Mouse (Mus musculus) E14TG2a.4 (cell line): Measurements from ENCODE around the gene Gng13.

Source experiments
- H3K27me3 ChIP-seq: 2 replicates; pipeline ENCODE4 v1.6.1; 2014; ENCODE audit warnings: low read length, control low read depth; ENCODE audit not compliant: insufficient read depth
- H3K36me3 ChIP-seq: 2 replicates; pipeline ENCODE4 v1.6.1; 2014; ENCODE audit warnings: low read length, control low read depth; ENCODE audit not compliant: insufficient read depth
- H3K4me1 ChIP-seq: replicated peaks from 2 replicates; pipeline ENCODE4 v1.6.1; 2014; ENCODE audit warnings: low read depth, low read length, control low read depth
- H3K4me3 ChIP-seq: replicated peaks from 2 replicates; pipeline ENCODE4 v1.5.1; 2014; ENCODE audit warnings: mild to moderate bottlenecking, low read length
- H3K9me3 ChIP-seq: 2 replicates; pipeline ENCODE4 v1.6.1; 2014; ENCODE audit warnings: low read length, control low read depth
- CTCF ChIP-seq: conservative IDR thresholded peaks from 2 replicates; pipeline ENCODE4 v1.5.1; 2014; ENCODE audit warnings: low read length
- NANOG ChIP-seq: IDR thresholded peaks from 2 replicates; pipeline ENCODE4 v1.6.1; 2014; ENCODE audit warnings: borderline replicate concordance, low read length, mixed read lengths
- POU5F1 ChIP-seq: IDR thresholded peaks from 2 replicates; pipeline ENCODE4 v1.6.1; 2014; ENCODE audit warnings: low read length, borderline replicate concordance

Gng13 gene

GRCm38 (mm10) chr17:25743831-25744230 lies 26.9 kb downstream of the Gng13 start:
- Histone ChIP-seq H3K36me3 (no peaks in the 10 kb centered on the region), H3K27me3 (peaks cover 16% of the 10 kb centered on the region; the same call in 1 of the 2 replicates)

GRCm38 (mm10) chr17:25744311-25744710 lies 27.3 kb downstream of the Gng13 start:
- no peaks in the 10 kb centered on the region for H3K9me3 ChIP-seq
- H3K27me3 ChIP-seq: peaks cover 16% of the 10 kb centered on the region; the same call in 1 of the 2 replicates
- no peaks in the 10 kb centered on the region for H3K36me3 ChIP-seq
- TF ChIP-seq NANOG (no peak), POU5F1 (no peak), CTCF (no peak)
- peak overlapping the region; percentile 29; the same call in 1 of the 2 replicates for H3K4me3 ChIP-seq
- H3K4me1 ChIP-seq: peaks cover 24% of the 10 kb centered on the region

More at GRCm38 (mm10) chr17:25743831-25744230, 26.9 kb downstream of the Gng13 start:
- no peaks in the 10 kb centered on the region for H3K9me3 ChIP-seq
- no peak overlapping the region for H3K4me3 ChIP-seq
- peaks cover 24% of the 10 kb centered on the region for H3K4me1 ChIP-seq
- TF ChIP-seq POU5F1: no peak
- TF ChIP-seq NANOG: no peak
- no peak for TF ChIP-seq CTCF

GRCm38 (mm10) chr17:25748238-25748637 lies 31.3 kb downstream of the Gng13 start:
- Histone ChIP-seq H3K9me3 (no peaks in the 10 kb centered on the region), H3K4me3 (no peak overlapping the region), H3K4me1 (peaks cover 29% of the 10 kb centered on the region), H3K36me3 (no peaks in the 10 kb centered on the region), H3K27me3 (peaks cover 14% of the 10 kb centered on the region; the same call in 1 of the 2 replicates)
- no peak for TF ChIP-seq POU5F1
- TF ChIP-seq NANOG: no peak
- no peak for TF ChIP-seq CTCF

GRCm38 (mm10) chr17:25749314-25749713 lies 32.3 kb downstream of the Gng13 start:
- H3K36me3 ChIP-seq: no peaks in the 10 kb centered on the region
- peaks cover 39% of the 10 kb centered on the region for H3K4me1 ChIP-seq
- TF ChIP-seq NANOG (no peak), POU5F1 (no peak), CTCF (no peak)

DNA sequence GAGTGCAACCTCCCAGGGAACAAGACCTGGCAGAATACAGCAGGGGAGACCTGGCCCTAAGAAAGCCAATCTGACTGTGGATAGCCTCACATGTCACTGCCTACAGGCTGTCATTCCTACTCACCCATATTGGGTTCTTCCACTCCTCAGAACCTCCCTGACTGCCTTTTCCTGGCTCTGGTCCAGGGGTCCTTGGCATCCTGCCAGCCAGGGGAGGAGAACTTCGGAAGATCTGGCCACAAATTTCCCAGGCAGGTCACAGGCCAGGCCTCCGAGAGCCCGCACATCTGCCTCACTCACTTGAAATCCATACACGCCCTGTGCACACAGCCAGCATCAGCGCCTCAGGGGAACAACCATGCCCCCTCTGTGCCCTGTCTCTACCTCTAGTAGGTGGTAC lies 34.5 kb downstream of the Gng13 start:
- TF ChIP-seq POU5F1 (no peak), NANOG (no peak), CTCF (no peak)
- H3K4me3 ChIP-seq: no peak overlapping the region
- H3K9me3 ChIP-seq: no peaks in the 10 kb centered on the region
- peaks cover 53% of the 10 kb centered on the region for H3K4me1 ChIP-seq
- H3K27me3 ChIP-seq: 0 out of 2 replicates have a peak, but pooled peaks cover 4% of the 10 kb centered on the region
- H3K36me3 ChIP-seq: no peaks in the 10 kb centered on the region

More at GRCm38 (mm10) chr17:25749314-25749713, 32.3 kb downstream of the Gng13 start:
- Histone ChIP-seq H3K9me3 (no peaks in the 10 kb centered on the region), H3K4me3 (no peak overlapping the region), H3K27me3 (0 out of 2 replicates have a peak, but pooled peaks cover 8% of the 10 kb centered on the region)

- H3K27me3 ChIP-seq: 0 out of 2 replicates have a peak, but pooled peaks cover 4% of the 10 kb centered on the region
- peaks cover 81% of the 10 kb centered on the region for H3K4me1 ChIP-seq
- H3K4me3 ChIP-seq: peak within 1 kb of the TSS; percentile 17; the same call in 1 of the 2 replicates
- H3K36me3 ChIP-seq: no peaks in the 10 kb centered on the region
- TF ChIP-seq NANOG (no peak), CTCF (no peak), POU5F1 (no peak)
- H3K9me3 ChIP-seq: no peaks in the 10 kb centered on the region
These were observed 37.3 kb downstream of the Gng13 start, which contains the start of gene Msln for GRCm38 (mm10) chr17:25754241-25754640. Msln (minus strand) TSS chr17:25754378.

DNA sequence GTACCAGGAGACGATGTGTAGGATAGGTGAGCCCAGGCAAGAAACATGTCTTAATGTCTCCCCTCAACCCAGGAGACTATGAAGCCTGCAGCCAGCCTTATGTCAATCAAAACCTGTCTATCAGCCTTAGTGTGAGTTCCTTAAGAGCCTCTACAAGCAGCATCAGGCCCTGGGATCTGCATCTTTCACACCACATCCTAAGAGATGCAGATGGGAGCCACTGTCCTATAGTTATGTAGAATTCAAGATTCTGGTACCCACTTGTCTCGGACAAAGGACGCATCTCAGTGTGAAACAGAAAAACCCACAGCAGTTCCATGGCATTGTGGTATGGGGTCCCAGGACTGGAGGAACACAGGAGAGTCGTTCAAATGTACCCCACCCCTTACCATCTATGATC lies 38.1 kb downstream of the Gng13 start:
- TF ChIP-seq POU5F1: no peak
- no peak for TF ChIP-seq NANOG
- no peak for TF ChIP-seq CTCF
- H3K4me1 ChIP-seq: peaks cover 85% of the 10 kb centered on the region
- H3K9me3 ChIP-seq: no peaks in the 10 kb centered on the region
- no peak overlapping the region; the same call in 1 of the 2 replicates for H3K4me3 ChIP-seq
- 0 out of 2 replicates have a peak, but pooled peaks cover 4% of the 10 kb centered on the region for H3K27me3 ChIP-seq
- no peaks in the 10 kb centered on the region for H3K36me3 ChIP-seq

DNA sequence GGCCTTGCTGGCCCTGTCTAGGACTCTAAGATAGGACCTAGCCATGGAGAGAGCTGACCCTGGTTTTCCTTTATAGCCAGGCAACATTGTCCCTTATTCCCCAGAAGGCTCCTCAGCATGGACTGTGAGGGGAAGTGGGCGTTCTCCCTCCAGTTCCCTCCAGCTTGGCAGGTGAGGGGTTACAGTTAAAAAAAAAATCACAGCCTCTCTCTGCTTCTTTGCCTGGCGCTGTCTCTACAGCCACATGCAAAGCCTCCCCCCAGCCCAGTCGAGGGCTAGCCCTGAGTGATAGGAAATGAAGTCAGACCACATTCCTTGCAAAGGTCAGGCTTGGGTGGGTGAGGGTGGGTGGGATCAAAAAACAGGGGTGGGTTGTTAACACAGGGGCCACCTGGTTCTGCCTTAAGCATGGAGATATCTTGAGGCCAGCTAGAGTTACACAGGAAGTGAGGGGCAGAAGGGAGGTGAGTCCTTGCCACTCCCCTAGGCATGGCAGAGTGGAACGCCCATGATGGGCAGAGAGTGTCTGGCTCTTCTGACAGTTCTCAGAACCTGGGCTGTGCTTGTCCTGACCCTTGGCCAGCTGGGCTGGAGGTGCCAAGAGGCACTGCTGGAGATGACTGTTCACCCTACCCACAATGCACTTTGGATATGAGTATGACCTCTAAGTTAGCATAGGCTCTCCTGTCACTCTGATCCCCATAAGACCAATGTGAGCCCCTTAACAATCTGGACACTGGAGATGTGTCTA lies 38.8 kb downstream of the Gng13 start:
- H3K36me3 ChIP-seq: no peaks in the 10 kb centered on the region

More for the DNA sequence above, 38.8 kb downstream of the Gng13 start:
- no peaks in the 10 kb centered on the region for H3K9me3 ChIP-seq
- H3K4me3 ChIP-seq: peak overlapping the region; percentile 39; the same call in 1 of the 2 replicates
- H3K4me1 ChIP-seq: peaks cover 91% of the 10 kb centered on the region
- no peak for TF ChIP-seq CTCF
- TF ChIP-seq POU5F1: no peak
- TF ChIP-seq NANOG: no peak
- 0 out of 2 replicates have a peak, but pooled peaks cover 4% of the 10 kb centered on the region for H3K27me3 ChIP-seq
